Mouse (Mus musculus) large intestine, adult 2 months (tissue): ENCODE measurements around the gene Aox3. TPM values are rescaled to one million over a fixed set of nuclear protein-coding genes. Genes with fewer than 3 reads are reported as not detected.

Source experiments
- DNase-seq: peaks from one replicate; pipeline ENCODE4 v3.0.0-alpha.2; 2012; ENCODE audit warnings: low read depth, low spot score
- WGBS: fragments of 180-500 bp; shearing (Covaris S2); methylation state at CpG from one replicate; pipeline ENCODE4 v1.1.7; 2018; 5-methylcytosine and 5-hydroxymethylcytosine counted together
- polyA plus RNA-seq: library from polyadenylated mRNA; depleted of rRNA; stranded (reverse); fragments of >200 nt; gene quantifications from 2 replicates; pipeline ENCODE4 v1.2.3, GENCODE M21; 2012; rRNA removed

The Aox3 gene
- polyA plus RNA-seq: 0.23 TPM in 1 of 2 replicates, not detected in the other

DNA sequence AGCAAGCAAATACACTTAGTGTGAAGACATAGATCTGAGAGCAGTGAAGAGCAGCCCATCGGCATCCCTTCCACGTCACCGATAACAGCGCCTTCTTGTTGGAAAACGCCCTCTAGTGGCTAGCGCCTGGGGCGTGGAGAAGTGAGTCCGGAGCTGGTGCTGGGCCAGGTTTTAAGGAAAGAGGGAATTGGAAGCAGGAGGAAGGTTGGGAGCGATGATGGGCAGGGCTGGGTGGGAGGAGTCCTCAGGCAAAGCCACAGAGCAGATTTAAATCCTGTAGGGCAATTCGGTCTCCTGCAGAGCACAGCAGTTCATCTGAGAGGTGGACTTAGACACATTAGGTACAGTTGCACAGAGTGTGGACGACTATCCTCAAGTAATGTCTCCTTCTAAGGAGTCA is at the start of gene Aox3:
TSS of gene Aox3 (plus strand) at position 251 of the 400 bp plus-strand sequence.
- no peak for DNase-seq
- 13% methylated on average over 11 of the region's 11 CpGs for WGBS

DNA sequence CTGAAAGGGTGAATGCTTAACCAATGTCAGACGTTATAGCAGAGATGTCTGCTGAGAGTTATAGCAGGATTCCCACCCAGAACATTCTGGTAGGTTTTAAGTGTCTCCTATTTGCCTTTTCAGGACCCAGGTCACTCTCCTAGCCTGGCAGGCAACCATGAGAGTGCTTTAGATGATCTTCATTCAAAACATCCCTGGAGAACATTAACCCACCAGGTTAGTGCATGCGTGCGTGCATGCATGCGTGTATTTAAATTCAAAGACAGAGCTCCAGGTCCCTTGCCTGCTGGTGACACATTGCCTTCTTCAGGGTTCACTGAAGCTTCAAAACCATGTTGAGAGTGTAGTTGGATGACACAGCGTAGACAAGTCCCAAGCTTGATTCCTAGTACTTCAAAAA is 47.8 kb upstream of the Aox3 start:
- 83% methylated on average over 5 of the region's 5 CpGs for WGBS
- no peak for DNase-seq

DNA sequence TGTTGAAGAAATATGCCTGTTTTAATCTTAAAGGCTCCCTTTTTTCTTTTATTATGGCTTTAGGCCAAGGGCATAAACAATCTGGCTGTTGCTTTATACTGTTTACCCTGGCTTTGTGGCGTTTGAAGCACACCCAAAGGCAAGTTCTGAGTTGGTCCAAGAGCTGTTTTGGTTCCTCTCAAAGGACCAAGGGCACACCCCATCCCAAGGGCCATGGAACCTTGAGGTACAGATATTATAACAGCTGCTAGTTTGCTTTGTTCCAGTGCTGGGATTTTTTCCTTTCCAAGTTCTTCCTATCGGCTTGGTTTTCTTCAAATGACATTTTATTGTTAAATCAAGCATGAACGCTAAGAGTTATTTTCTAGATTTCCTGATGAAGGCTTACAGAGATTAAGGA is 47.3 kb upstream of the Aox3 start:
- 54% methylated on average over 3 of the region's 3 CpGs for WGBS
- DNase-seq: no peak

DNA sequence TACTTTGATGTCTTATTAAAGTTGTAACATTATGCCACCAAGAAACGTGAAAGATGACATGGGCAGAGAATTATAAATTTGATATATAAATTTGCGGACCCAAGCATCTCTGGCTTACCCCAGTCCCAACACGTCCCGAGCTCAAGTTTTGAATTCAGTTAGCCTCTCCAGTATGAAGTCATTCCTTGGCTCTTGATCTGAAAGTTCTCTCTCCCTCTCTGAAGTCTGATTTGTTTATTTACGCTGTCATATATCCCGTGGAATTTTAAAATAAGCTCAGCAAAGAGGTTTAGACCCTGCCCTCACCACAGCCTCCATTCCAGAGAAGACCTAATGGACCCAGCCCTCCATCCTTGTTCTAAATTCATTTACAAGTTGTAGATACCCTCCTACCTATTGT is 43.7 kb upstream of the Aox3 start:
- no peak for DNase-seq
- 75% methylated on average over 6 of the region's 6 CpGs for WGBS

DNA sequence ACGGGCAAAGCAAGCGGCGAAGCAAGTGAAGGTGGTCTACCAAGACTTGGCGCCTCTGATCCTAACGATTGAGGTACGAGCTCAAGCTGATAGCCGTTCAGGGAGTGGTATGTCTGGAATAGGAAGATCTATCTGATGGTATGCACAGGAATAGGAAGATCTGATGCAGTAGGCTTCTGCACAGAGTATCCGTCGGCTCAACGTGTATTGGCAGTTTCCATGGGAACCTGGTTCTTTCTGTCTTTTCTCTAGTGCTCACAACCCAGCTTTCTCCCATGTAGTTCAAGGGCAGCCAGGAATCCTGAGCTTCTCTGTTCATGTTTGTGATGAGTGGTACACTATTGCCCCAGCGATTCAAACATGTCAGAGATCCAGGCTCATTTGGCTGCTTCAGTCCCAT is 42.8 kb upstream of the Aox3 start:
- 92% methylated on average over 11 of the region's 11 CpGs for WGBS
- DNase-seq: no peak

DNA sequence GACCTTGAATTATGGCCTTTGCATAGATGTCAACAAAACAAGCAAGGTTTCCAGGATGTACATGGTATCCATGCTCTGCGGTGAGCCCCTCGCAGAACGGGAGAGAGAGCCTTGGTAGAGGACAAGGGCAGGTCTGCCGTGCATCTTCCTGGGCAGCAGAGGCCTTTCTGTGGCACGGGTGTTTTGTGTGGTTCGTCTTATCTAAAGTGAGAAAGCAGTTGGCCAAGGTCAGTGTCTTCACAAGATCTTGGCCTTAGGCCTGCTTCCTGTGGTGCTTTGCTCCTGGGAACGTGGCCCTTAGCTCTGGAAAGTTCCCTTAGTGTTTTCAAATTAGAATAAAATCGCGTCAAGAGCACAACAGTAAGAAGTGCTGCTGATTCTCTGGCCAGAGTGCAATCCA is 41.9 kb upstream of the Aox3 start:
- WGBS: 78% methylated on average over 9 of the region's 9 CpGs
- DNase-seq: no peak

DNA sequence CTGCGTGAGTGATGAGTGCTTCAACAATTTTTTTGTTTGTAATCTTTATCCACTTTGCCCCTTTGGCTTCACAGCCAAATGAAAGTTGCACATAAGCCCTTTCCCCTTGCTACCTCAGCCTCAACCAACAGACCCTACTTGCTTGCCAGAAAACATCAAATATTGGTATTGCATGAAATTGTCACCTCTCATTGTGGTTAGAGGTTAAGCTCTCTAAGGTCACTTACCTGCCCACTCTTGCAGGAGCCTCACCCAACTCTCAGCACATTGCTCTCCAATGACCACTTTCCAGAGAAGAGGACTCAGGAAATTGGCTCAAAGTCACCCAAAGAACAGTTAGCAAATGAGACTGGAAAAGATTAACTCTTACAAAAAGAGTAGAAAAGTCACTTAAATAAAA is 41.4 kb upstream of the Aox3 start:
- 76% methylated on average over 1 of the region's 1 CpGs for WGBS
- no peak for DNase-seq

DNA sequence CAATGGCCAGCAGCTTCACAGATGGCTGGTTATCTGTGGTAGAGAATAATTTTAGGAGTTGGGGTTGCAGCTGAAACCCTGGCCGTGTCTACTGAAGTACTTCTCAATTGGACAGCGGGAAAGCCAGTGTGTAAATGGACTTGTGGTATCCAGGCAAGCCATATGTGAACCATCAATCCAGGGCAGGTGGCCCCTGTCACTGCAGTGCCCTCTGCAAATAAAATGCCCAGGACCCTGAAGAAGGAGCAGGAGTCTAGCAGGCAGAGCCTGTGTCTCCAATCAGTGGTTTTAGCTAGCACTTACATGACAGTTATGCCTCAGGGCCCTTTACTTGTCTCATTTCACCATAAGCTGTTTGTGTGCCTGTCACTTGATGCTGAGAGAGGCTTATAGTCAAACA is 40.5 kb upstream of the Aox3 start:
- WGBS: 82% methylated on average over 2 of the region's 2 CpGs
- no peak for DNase-seq

DNA sequence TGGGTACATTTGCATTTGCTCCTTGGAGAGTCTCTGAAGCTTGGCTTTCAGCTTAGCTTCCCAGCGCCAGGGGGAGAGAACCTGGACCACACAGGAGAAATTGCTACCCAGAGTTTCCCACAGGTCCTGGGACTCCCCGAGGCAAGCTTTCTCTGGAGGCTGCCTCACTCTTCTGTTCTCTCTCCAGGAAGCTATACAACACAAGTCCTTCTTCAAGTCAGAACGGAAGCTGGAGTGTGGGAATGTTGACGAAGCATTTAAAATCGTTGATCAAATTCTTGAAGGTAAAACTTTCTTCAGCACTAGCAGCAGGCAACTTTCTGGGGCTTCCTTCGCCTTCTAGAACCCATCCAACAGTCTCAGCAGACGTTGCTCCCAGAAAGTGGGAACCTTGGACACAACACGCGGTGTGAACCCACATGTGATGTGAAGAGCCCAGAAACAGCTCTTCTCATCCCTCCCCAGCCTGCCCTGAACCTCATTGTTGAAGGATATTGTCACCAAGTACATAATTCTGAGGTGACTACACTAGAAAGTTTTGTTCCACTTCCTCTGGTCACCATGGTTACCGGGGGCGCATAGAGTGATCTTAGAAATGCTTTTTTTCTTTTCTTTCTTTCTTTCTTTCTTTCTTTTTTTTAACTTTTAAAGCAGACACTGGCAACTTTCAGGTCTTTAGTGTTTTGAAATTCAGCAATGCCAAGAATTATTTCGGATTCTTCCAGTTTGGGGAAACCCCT is 39.8 kb upstream of the Aox3 start:
- DNase-seq: no peak
- 73% methylated on average over 12 of the region's 12 CpGs for WGBS

DNA sequence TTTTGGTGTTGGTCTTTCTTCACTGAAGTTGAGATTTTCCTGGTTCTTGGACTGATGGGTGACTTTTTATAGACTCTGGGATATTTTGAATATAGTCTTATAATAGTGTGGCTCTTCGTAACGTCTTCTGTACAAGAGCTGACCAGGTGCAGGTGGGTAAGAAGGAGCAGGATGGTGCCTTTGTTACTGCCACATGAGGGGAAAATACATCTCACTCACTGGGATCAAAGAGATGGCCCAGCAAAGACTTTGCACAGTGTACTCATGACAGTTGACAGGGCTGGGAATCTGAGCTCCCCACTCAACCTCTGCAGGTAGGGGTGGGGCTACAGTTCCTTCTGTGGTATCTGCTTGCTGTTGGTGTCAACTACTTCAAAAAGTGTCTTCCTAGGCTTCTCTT is 38.7 kb upstream of the Aox3 start:
- 85% methylated on average over 2 of the region's 2 CpGs for WGBS
- no peak for DNase-seq

DNA sequence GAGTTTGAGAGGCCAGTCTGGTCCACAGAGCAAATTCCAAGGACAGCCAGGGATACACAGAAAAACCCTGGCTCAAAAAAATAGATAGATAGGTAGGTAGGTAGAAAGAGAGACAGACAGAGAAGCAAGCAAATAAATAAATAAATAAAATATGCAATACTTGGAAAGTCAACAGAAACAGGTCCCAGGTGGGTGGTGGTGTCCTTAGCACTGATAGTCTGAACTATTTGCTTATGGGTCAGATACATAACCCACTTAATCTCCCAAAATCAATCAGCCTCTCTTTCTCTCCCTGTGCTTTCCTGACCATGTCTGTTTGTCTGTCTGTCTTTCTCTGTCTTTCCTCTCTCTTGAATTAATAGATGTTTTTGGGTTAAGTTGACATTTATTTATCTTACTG is 35.0 kb upstream of the Aox3 start:
- DNase-seq: no peak

DNA sequence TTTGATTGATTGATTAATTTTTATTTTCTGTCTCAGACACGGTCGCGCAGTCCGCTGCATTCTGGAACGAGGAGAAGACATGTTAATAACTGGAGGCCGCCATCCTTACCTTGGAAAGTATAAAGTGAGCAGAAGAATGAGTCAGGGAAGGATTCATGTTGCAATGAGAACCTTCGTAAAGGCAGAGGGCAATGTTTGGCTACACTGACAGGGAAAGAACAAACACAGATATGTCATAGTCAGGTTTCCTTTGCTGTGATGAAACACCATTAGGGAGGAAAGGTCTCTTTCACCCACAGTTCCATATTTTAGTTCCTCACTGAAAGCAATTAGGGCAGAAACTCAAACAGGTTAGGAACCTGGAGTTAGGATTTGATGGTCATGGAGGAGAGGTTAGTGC is 34.5 kb upstream of the Aox3 start:
- WGBS: 82% methylated on average over 7 of the region's 7 CpGs
- no peak for DNase-seq

DNA sequence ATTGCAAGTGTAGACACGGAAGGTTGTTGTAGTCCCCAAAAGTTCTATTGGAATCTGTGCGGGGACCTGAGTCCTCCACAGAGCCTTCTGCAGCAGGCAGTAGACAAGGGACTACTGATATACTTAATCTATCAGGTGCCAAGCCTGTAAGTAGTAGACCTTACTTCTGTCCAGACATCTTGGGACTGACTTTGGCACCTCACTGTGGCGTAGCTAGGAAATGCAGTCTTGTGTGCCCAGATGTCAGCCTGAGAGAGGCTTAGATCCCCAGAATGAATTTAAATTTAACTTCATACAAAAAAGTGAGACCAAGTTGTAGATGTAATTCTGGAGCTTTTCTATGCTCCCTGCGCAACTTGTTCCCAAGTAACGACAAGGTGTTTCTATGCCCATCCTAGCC is 33.2 kb upstream of the Aox3 start:
- no peak for DNase-seq
- WGBS: 92% methylated on average over 5 of the region's 5 CpGs

DNA sequence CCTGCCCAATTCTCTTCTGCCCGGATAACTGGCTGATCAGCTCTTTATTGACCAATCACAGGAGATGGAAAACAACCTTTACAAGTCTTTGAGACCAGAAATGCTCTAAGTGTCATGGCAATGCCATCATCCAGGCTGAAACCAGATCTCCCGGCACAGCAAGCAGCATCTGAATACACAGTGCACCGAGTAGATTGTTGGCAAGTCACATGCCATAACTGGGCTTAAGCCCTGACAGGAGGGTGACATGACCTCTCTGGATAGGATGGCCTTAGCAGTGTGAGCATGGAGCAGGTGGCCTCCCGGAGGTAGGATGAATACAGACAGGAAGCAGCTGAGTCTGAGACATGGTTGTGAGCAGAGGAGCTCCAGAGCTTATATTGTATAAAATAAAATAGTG is 32.5 kb upstream of the Aox3 start:
- DNase-seq: no peak
- WGBS: 76% methylated on average over 4 of the region's 4 CpGs

DNA sequence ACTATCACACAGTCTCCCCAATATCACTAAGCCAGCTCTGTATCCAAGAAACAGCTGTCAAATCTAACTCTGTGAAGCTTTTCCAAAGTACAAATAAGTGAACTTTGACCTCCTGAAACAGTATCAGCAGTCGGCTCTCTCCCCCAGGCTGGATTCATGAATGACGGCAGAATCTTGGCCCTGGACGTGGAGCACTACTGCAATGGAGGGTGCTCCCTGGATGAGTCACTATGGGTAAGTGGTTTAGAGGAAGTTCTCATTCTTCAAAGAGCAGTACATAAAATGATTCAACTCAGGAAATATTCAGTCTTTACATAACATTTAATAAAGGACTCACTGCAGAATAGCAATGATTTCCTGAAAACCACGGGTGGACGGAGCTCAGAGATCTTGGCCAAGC is 31.6 kb upstream of the Aox3 start:
- 63% methylated on average over 5 of the region's 5 CpGs for WGBS
- no peak for DNase-seq

DNA sequence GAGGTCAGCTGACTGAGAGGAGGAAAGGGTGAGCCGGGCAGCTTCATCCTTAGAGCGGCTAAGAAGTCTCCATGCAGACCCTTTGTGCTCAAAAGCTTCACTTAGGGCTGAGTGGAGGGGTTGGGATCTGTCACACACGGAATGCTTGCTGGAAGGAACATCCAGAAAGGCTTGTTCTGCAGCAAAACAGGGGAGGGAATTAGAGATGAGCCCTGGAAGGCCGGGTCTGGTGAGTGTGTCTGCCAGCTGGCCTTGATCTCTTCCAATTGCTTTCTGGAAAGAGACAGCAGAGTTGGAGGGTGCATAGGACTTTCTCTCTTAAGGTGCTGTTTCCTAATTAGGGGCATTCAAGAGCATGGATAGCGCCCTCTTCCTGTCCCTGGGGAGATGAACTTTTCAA is 23.6 kb upstream of the Aox3 start:
- DNase-seq: no peak
- 40% methylated on average over 5 of the region's 5 CpGs for WGBS

DNA sequence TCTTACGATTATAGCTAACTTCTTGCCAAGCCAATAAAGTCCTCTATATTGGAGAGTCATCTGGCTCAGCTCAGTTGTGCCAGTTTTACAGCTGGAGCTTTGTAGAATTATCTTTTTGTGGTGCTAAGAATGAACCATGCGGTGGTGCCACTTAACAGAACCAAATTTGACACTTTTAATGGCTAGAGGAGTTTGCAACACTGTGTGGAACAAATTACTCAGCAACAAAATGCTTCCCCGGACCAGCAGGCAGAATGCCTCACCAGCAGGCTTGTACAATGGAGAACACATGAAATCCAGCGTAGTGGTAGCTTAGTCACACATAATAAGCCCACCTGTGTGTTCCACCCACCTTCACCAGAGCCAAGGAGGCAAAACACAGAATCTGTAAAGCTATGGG is 22.7 kb upstream of the Aox3 start:
- WGBS: 63% methylated on average over 4 of the region's 4 CpGs

DNA sequence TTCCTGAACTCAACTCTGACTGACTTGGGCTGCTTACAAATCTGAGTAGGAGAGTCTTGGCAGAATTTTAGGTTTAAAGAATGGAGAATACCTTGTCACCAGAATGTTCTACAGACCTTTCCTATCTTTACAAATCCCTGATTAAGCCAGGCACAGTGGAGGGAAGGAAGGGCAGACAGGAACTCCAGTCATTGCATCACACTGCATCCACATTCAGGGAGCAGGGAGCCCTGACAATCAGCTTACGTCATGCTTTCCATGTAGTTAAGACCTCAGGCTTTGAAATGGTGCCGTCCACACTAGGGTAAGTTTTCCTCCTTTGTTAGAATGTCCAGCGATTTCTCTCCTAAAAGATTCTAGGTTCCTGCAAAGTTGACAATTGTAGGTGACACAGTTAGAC is 21.7 kb upstream of the Aox3 start:
- WGBS: 77% methylated on average over 3 of the region's 3 CpGs
- no peak for DNase-seq

More for the DNA sequence above, 22.7 kb upstream of the Aox3 start:
- DNase-seq: no peak

DNA sequence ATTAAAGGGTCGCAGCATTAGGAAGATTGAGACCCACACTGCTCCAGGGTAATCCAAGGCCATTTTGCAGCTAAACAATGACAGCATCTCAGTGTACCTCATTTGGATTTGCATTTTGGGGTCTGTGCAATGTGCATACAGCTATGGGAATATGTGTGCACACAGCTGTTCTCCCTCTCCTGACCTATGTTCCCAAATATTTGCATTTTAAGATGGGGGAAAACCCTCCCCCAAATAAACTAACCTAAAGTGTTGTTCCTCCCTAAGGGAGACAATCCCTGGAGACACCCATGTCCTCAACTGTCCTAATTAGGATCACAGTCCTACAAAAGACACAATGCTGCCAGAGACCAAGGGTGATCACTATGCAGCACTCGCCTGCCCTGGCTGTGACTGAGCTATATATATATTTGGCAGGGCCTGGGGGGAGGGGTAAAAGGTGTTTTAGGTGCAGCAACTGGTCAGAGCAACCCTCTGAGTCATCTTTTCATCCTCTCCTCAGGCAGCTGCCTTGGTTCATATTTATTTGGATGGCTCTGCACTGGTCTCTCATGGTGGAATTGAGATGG is 20.9 kb upstream of the Aox3 start:
- DNase-seq: no peak
- 60% methylated on average over 2 of the region's 2 CpGs for WGBS

DNA sequence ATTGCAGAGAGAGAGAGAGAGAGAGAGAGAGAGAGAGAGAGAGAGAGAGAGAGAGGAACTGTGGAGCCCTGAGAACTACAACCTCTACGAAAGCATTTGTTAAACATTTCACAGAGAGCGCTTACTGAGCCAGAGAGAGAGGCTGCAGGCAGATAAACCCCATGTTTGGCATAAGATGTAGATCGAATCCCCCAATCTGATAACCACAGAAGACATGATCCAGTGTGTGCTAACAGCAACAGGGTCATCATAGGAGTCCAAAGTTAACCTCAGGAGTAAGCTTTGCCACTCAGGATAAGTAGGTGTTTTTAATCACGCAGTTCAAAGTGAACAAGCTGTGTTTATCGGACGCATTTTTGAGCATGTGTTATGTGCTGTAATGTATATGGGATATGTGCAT is 15.6 kb upstream of the Aox3 start:
- WGBS: 90% methylated on average over 6 of the region's 6 CpGs
- DNase-seq: no peak

DNA sequence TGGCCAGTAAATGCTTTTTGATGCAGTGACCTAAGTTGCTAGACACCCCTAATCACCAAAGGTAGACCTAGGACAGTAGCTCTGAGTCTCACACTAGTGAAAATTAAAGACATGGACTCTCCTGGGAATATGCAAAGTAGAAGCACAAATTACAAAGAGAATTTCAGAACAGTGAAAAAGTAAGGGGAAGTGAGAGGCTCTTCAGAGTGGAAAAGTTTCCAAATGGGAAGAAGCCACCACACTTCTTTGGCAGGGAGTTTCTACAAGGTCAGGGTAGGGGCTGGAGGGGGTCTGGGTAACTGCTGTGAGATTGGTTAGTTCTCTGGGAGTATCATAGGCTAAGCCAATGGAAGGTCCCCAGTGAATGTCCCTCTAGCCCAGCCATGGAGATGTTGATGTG is 13.8 kb upstream of the Aox3 start:
- no peak for DNase-seq
